Mouse (Mus musculus) olfactory bulb, adult 2 months (tissue): ENCODE measurements around the gene Trmt13.

ENCODE experiments used
- CTCF ChIP-seq: fragments of 200-500 bp; IDR thresholded peaks from 2 replicates; pipeline ENCODE4 v1.5.1; 2012; ENCODE audit warnings: low read depth, mild to moderate bottlenecking, low read length, moderate library complexity; ENCODE audit not compliant: insufficient read depth
- POLR2A ChIP-seq: fragments of 200-500 bp; IDR thresholded peaks from 2 replicates; pipeline ENCODE4 v1.6.1; 2012; ENCODE audit warnings: mild to moderate bottlenecking, low read depth, low read length, moderate library complexity; ENCODE audit not compliant: insufficient read depth

DNA sequence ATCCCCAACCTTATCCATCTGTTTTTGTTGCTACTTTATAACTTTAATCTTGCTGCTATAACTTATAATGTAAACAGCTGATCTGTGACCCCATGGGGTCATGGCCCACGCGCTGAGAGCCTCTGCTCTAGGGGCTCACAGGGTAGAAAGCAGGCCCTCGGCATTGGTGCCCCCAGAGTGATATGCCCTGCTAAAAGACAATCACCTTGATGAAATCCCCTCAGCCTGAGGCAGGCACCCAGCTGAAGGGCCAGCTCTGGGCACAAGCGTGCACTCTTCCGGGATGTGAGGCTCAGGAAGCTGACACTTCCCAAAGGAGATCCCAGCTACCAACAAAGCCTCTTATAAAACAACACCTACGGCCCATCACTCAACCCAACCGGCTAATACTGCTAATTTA lies 24.2 kb upstream of the Trmt13 start:
- TF ChIP-seq CTCF: no peak
- TF ChIP-seq POLR2A: no peak
